Mouse (Mus musculus) testis, adult 2 months (tissue): ENCODE measurements around the gene Tnfrsf11a. TPM values are rescaled to one million over a fixed set of nuclear protein-coding genes. Genes with fewer than 3 reads are reported as not detected.

Experiments
- H3K27ac ChIP-seq: fragments of 200-500 bp; 2 replicates; pipeline ENCODE4 v1.5.1; 2012; ENCODE audit warnings: low read depth, low read length; ENCODE audit not compliant: control insufficient read depth, insufficient read depth
- H3K27me3 ChIP-seq: fragments of 200-500 bp; 2 replicates; pipeline ENCODE4 v1.6.1; 2012; ENCODE audit warnings: mild to moderate bottlenecking, low read length, moderate library complexity; ENCODE audit not compliant: control insufficient read depth, insufficient read depth
- H3K36me3 ChIP-seq: fragments of 200-500 bp; 2 replicates; pipeline ENCODE4 v1.6.1; 2012; ENCODE audit warnings: mild to moderate bottlenecking, low read length; ENCODE audit not compliant: control insufficient read depth, insufficient read depth
- H3K4me1 ChIP-seq: fragments of 200-500 bp; 2 replicates; pipeline ENCODE4 v1.6.1; 2012; ENCODE audit warnings: low read length; ENCODE audit not compliant: control insufficient read depth, insufficient read depth
- H3K4me3 ChIP-seq: fragments of 200-500 bp; 2 replicates; pipeline ENCODE4 v1.5.1; 2012; ENCODE audit warnings: low read depth, mild to moderate bottlenecking, low read length, moderate library complexity, mixed read lengths; ENCODE audit not compliant: control insufficient read depth
- CTCF ChIP-seq: fragments of 200-500 bp; IDR thresholded peaks from 2 replicates; pipeline ENCODE4 v1.5.1; 2012; ENCODE audit warnings: low read depth, mild to moderate bottlenecking, inconsistent platforms, low read length, moderate library complexity; ENCODE audit not compliant: control insufficient read depth, insufficient read depth, insufficient replicate concordance
- POLR2A ChIP-seq: fragments of 200-500 bp; IDR thresholded peaks from 2 replicates; pipeline ENCODE4 v1.6.1; 2012; ENCODE audit warnings: low read depth, mild to moderate bottlenecking, inconsistent platforms, low read length, moderate library complexity; ENCODE audit not compliant: control insufficient read depth
- polyA plus RNA-seq: library from polyadenylated mRNA; depleted of rRNA; stranded (reverse); fragments of >200 nt; gene quantifications from 2 replicates; pipeline ENCODE4 v1.2.3, GENCODE M21; 2012

Tnfrsf11a gene
- polyA plus RNA-seq, 1 experiment, result 0.26 TPM

DNA sequence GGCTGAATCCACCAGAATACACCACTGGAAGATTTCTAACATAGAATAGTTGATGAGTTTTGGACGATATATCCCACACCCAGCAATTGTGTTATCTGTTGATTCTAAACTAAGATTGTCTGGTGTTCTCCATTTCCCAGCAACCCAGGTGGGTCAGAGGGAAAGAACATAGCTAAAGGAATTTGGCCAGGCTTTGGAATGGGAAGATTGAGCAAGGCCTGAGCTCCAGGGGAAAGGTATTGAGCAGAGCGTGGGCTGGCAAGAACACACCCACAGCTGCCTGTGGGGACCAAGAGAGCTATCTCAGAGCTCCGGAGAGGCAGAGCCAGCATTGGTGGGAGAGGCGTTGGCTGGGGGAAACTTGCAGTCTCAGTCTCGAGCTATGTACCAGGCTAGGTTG is 97.3 kb downstream of the Tnfrsf11a start:
- Histone ChIP-seq H3K27ac (no peak overlapping the region), H3K36me3 (no peaks in the 10 kb centered on the region), H3K4me1 (peaks cover 2% of the 10 kb centered on the region), H3K4me3 (no peak overlapping the region), H3K27me3 (no peaks in the 10 kb centered on the region)
- TF ChIP-seq POLR2A, result no peak
- no peak for TF ChIP-seq CTCF

DNA sequence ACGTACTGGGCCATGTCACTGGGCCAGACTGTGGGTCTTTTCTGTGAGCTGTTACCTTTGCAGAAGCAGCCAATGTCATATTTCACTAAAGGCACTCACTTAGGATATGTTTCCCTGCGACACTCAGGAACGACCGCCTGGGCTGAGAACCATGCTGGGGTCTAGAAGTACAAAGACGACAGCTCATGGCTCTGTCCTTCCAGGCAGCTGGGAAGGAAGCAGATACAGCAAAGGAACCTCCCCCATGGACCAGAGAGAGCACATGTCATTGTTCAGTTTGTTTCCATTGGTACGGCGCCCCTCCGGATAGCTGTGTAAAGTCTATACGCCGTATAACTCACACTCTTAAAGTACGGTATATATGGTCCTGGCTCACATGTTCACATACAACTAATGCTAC is 97.9 kb downstream of the Tnfrsf11a start:
- Histone ChIP-seq H3K27ac (no peak overlapping the region), H3K4me1 (peaks cover 2% of the 10 kb centered on the region), H3K4me3 (no peak overlapping the region), H3K27me3 (no peaks in the 10 kb centered on the region), H3K36me3 (no peaks in the 10 kb centered on the region)
- TF ChIP-seq POLR2A, result no peak
- no peak for TF ChIP-seq CTCF

DNA sequence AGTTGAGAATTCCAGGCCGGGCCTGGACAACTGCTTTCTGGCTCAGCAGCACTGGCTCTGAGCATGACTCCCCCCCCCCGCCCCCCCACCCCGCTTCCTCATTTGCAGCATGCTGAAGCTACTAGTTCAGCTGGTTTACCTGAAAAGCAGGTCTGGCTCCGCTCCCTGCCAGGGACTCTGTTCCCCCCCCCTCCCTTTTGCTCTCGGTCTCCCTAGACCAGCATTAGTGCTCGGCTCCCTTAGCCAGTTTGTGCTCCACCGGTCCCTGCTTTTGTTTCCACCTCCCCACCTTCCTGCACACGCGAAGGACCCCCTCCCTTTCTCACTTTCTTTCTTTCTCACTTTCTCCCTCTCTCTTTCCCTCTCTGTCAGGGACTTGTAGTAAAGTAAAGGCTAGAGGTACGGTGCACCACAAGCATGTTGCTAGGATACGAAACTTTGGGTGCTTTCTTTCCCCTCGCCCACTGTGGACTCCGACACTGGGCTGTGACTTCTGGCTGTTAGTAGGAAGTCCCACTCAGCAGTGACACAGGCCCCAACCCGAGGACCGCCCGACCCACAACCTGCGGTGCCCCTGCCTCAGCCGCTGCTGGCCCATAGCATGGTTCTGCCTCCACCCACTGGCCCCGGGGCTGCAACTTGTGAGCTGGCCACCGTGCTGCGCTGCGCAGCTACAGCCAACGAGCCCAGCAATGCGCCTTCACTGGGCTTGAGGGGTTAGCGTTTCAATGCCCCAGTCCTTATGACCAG is 100.2 kb downstream of the Tnfrsf11a start:
- Histone ChIP-seq H3K27ac (no peak overlapping the region), H3K36me3 (no peaks in the 10 kb centered on the region), H3K4me1 (peaks cover 2% of the 10 kb centered on the region), H3K4me3 (peak overlapping the region; percentile 15), H3K27me3 (no peaks in the 10 kb centered on the region)
- TF ChIP-seq CTCF (no peak; the same call in 1 of the 2 replicates), POLR2A (no peak)

DNA sequence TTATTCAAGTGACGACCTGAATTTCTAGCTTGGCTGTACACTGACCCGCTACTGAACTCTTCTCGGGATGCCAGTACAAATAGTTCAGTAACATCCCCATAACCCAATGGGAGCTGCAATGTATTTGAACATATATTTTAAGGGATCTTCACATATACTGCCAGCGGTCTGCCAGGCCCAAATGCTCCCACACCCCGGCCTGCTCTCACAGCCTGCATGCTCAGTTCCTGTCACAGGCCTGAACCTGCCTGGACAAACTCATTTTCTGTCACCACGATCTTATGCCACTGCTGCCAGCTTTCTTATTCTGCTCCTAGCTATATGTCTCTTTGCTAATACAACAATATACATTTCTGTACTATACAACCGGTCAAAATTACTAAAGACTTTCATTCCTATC is 100.9 kb downstream of the Tnfrsf11a start:
- no peak overlapping the region for H3K27ac ChIP-seq
- H3K27me3 ChIP-seq, result no peaks in the 10 kb centered on the region
- H3K4me1 ChIP-seq, result peaks cover 4% of the 10 kb centered on the region
- TF ChIP-seq POLR2A, result no peak
- TF ChIP-seq CTCF, result no peak
- H3K4me3 ChIP-seq, result no peak overlapping the region
- no peaks in the 10 kb centered on the region for H3K36me3 ChIP-seq

DNA sequence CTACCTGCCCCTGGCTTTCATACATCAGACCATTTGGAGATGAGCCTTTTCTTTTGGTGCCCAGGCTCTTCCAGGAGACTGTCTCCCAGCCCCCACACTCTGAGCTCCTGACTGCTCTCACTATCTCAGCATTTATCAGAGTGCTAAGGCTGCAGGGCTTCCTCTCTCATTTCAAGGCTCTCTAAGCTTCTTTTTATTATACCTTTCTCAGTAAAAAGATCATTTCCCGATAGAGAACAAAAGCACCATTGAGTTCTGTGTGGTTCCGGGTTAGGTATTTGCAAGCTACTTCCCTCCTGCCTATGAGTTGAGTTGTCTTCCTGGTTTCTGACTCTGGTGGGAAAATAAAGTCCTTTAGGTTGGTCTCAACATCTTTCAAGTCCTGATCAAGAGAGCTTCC is 103.0 kb downstream of the Tnfrsf11a start:
- TF ChIP-seq CTCF (no peak), POLR2A (no peak)
- H3K27ac ChIP-seq, result no peak overlapping the region
- H3K4me1 ChIP-seq, result peaks cover 4% of the 10 kb centered on the region
- H3K36me3 ChIP-seq, result no peaks in the 10 kb centered on the region
- no peak overlapping the region for H3K4me3 ChIP-seq
- H3K27me3 ChIP-seq, result no peaks in the 10 kb centered on the region

DNA sequence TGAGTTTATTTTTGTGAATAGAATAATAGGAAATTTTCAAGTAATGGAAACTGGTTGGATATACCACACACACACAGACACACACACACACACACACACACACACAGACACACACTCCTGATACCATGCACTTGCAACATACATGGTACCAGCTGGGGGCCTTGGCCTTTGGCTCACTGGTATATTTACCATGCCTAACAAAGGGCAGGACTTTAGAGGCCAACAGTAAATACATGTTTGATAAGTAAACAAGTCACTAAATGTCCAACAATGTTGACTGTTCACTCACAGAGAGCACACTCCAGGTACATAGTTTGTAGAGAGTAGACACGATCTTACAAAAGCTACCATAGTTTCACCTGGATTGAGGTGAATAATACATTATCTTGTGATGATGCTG is 104.6 kb downstream of the Tnfrsf11a start:
- no peak overlapping the region for H3K4me3 ChIP-seq
- H3K27me3 ChIP-seq, result no peaks in the 10 kb centered on the region
- H3K4me1 ChIP-seq, result peaks cover 4% of the 10 kb centered on the region
- H3K36me3 ChIP-seq, result no peaks in the 10 kb centered on the region
- TF ChIP-seq POLR2A (no peak), CTCF (no peak)
- H3K27ac ChIP-seq, result no peak overlapping the region

DNA sequence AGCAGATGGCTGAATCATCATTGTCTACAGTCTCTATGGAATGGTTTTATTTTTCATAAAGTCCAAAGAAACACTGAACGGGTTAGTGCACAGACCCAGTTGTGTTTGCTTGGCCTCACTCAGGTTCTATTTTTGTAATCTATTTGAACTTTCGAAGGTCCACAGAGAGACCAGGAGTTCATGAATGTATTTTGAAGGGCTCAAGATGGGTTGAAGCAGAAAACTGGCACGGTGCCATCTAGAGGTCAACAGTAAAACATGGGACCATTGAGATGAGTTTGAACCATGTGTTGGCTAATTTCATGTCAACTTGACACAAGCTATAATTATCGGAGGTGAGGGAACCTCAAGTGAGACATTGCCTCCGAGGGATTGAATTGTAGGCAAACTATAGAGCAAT is 105.1 kb downstream of the Tnfrsf11a start:
- H3K27ac ChIP-seq, result no peak overlapping the region
- H3K27me3 ChIP-seq, result no peaks in the 10 kb centered on the region
- no peak overlapping the region for H3K4me3 ChIP-seq
- H3K4me1 ChIP-seq, result peaks cover 4% of the 10 kb centered on the region
- H3K36me3 ChIP-seq, result no peaks in the 10 kb centered on the region
- TF ChIP-seq POLR2A (no peak), CTCF (no peak)
